Mouse (Mus musculus) C2C12 (cell line): ENCODE measurements at regions not wholly inside any gene's neighbourhood (a gene's known extent, or its start where the extent isn't known, plus 50 kb on each side); places are given as distances from the start of the nearest gene placed in this dataset.

Experiments
- CTCF ChIP-seq: IDR thresholded peaks from one replicate; pipeline ENCODE4 v1.5.1; 2011; ENCODE audit not compliant: control insufficient read depth, insufficient read depth, insufficient read length
- FOSL1 ChIP-seq: IDR thresholded peaks from one replicate; pipeline ENCODE4 v1.8.0; 2011; ENCODE audit warnings: mild to moderate bottlenecking, low read length; ENCODE audit not compliant: poor library complexity, insufficient read depth, severe bottlenecking
- MAX ChIP-seq: IDR thresholded peaks from one replicate; pipeline ENCODE4 v1.6.1; 2011; ENCODE audit warnings: mild to moderate bottlenecking, control low read depth
- MYOD1 ChIP-seq: IDR thresholded peaks from one replicate; pipeline ENCODE4 v1.6.1; 2011; ENCODE audit warnings: low read depth; ENCODE audit not compliant: control insufficient read depth, insufficient read length
- MYOG ChIP-seq: IDR thresholded peaks from one replicate; pipeline ENCODE4 v1.6.1; 2011; ENCODE audit not compliant: control insufficient read depth, insufficient read length; ENCODE audit errors: extremely low read depth
- USF1 ChIP-seq: IDR thresholded peaks from one replicate; pipeline ENCODE4 v1.6.1; 2011; ENCODE audit warnings: low read depth, mild to moderate bottlenecking, control low read depth, moderate library complexity

DNA sequence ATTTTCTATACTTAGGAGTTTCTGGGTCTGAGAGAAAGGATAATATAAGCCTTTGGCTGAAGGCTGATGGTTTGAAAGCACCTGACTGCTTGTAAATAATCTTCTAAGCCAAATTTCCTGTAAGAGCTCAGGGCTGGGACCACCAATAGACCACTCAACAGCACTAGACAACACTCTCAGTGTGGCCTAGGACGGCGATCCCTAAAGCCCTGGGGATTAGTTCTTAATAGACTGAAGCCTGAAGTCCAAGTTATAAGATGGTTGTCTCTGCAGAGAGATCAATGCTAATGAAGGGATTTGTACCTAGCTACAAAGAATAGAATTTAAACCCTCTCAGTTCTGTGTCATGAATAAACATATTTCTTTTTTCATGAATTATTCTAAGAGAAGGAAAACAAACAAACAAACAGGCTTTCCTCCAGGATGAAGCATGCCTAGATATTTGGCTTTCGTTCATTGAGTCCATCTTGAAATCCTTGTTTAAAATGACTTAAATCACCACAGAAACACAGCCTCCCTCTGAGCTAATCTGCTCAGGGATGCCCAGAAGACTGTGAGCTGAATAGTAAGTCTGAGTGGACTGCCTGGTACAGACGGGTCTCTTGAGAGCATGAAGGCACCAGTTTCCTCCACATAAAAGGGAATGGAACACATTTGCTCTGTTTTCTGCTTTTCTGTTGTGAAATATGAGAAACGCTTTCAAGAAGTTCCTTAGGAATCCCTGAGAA lies 892.3 kb downstream of the Gsdmc2 start:
- TF ChIP-seq CTCF: no peak
- TF ChIP-seq MYOD1: no peak
- TF ChIP-seq MAX: no peak
- TF ChIP-seq MYOG: no peak
- no peak for TF ChIP-seq FOSL1
- no peak for TF ChIP-seq USF1
